Mouse (Mus musculus) hindbrain, embryonic 10.5 days (tissue): ENCODE results near the gene Tmeff1. TPM values are rescaled to one million over a fixed set of nuclear protein-coding genes. Genes with fewer than 3 reads are reported as not detected.

Experiments
- DNase-seq: peaks from one replicate; pipeline ENCODE4 v3.0.0-alpha.2; 2017; ENCODE audit warnings: low spot score
- H3K27ac ChIP-seq: fragments of 300-500 bp; sonication (generic); 2 replicates; pipeline ENCODE4 v1.5.1; 2016; ENCODE audit warnings: mild to moderate bottlenecking, moderate library complexity
- H3K27me3 ChIP-seq: fragments of 300-500 bp; sonication (generic); 2 replicates; pipeline ENCODE4 v1.6.1; 2016; ENCODE audit warnings: mild to moderate bottlenecking; ENCODE audit not compliant: poor library complexity, insufficient read depth, severe bottlenecking
- H3K36me3 ChIP-seq: fragments of 300-500 bp; sonication (generic); 2 replicates; pipeline ENCODE4 v1.6.1; 2016; ENCODE audit warnings: mild to moderate bottlenecking, moderate library complexity
- H3K4me1 ChIP-seq: fragments of 300-500 bp; sonication (generic); replicated peaks from 2 replicates; pipeline ENCODE4 v1.6.1; 2016; ENCODE audit warnings: mild to moderate bottlenecking
- H3K4me3 ChIP-seq: fragments of 300-500 bp; sonication (generic); 2 replicates; pipeline ENCODE4 v1.5.1; 2016; ENCODE audit warnings: mild to moderate bottlenecking, moderate library complexity
- H3K9me3 ChIP-seq: fragments of 300-500 bp; sonication (generic); 2 replicates; pipeline ENCODE4 v1.6.1; 2016; ENCODE audit warnings: mild to moderate bottlenecking, moderate library complexity
- WGBS: fragments of 180-500 bp; shearing (Covaris S2); methylation state at CpG from one replicate; pipeline ENCODE4 v1.1.7; 2016; 5-methylcytosine and 5-hydroxymethylcytosine counted together
- polyA plus RNA-seq: library from polyadenylated mRNA; unstranded; fragments of >200 nt; fragmentation: Nextera tagmentation; extraction: Ambion mirVana; gene quantifications from 2 replicates; pipeline ENCODE4 v1.2.1, GENCODE M21; 2016

Tmeff1 gene
- polyA plus RNA-seq, 1 experiment from 2014 or later = 175 TPM

DNA sequence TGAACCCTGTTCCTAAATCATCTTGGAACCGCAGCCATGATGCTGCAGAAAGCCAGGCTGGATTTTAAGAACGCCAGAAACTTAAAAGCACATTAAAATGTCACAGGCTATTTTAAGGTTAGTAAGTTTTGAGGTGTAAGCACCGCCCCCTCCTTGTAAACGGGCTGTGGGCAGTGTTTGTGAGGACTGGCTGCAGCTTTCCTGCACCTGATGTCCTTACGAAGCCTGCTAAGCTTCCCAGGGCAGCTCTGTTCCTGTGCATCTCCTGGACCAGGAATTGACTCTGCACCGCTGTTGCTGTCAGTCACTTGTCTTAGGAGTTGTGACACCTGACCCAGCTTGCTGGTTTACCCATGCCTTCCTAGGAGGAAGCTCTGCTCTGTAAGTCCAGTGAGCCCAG lies 103.2 kb downstream of the Tmeff1 start:
- Histone ChIP-seq H3K36me3 (no peaks in the 10 kb centered on the region), H3K27me3 (no peaks in the 10 kb centered on the region), H3K9me3 (no peaks in the 10 kb centered on the region), H3K4me1 (peaks cover 14% of the 10 kb centered on the region), H3K4me3 (no peak overlapping the region), H3K27ac (no peak overlapping the region)
- no peak for DNase-seq
- WGBS = 85% methylated on average over 6 of the region's 6 CpGs

GRCm38 (mm10) chr4:48690640-48691039 lies 105.7 kb downstream of the Tmeff1 start:
- H3K27ac ChIP-seq = no peak overlapping the region
- H3K9me3 ChIP-seq = no peaks in the 10 kb centered on the region
- no peaks in the 10 kb centered on the region for H3K36me3 ChIP-seq
- no peak for DNase-seq
- H3K4me1 ChIP-seq = peaks cover 10% of the 10 kb centered on the region; the same call in 1 of the 2 replicates
- WGBS = 86% methylated on average over 9 of the region's 9 CpGs
- H3K27me3 ChIP-seq = no peaks in the 10 kb centered on the region
- H3K4me3 ChIP-seq = no peak overlapping the region

DNA sequence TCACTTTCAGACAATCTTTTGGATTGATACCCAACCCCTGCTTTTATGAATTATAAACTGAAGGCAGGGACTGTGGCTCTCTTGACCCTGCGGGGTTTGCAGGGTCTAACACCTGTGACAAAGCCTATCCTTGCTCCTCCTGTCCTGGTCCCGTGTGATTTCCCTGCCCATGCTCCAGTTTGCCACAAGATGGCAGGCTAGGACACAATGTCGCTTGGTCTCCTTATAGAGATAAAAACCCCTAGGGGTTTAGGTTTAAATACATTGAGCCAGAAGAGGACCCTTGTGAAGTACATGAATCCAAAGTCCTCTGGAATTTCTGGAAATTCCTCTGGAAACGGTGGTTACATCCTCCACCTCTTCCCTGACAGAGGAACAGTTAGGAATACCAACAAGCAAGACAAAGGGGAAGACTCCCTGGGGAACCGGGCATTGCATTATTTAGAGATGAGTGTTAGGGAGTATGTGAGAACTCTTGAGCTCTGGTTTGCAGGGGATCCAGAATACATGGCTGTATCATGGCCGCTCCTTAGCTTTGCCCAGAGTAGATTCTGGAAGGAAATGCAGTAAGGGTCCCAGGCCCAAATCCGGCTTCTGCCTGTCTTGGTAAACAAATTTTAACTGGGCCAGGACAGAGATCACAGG lies 106.9 kb downstream of the Tmeff1 start:
- H3K36me3 ChIP-seq = no peaks in the 10 kb centered on the region
- H3K4me3 ChIP-seq = no peak overlapping the region
- WGBS = 52% methylated on average over 7 of the region's 7 CpGs
- no peak overlapping the region for H3K27ac ChIP-seq
- H3K4me1 ChIP-seq = peaks cover 10% of the 10 kb centered on the region; the same call in 1 of the 2 replicates
- no peaks in the 10 kb centered on the region for H3K27me3 ChIP-seq
- DNase-seq = peak; percentile 62
- H3K9me3 ChIP-seq = no peaks in the 10 kb centered on the region

GRCm38 (mm10) chr4:48692736-48693292 lies 107.8 kb downstream of the Tmeff1 start:
- Histone ChIP-seq H3K9me3 (no peaks in the 10 kb centered on the region), H3K27ac (no peak overlapping the region), H3K4me1 (peaks cover 10% of the 10 kb centered on the region; the same call in 1 of the 2 replicates), H3K4me3 (no peak overlapping the region), H3K27me3 (no peaks in the 10 kb centered on the region), H3K36me3 (no peaks in the 10 kb centered on the region)
- no peak for DNase-seq
- WGBS = 67% methylated on average over 9 of the region's 9 CpGs

- Histone ChIP-seq H3K27ac (no peak overlapping the region), H3K36me3 (no peaks in the 10 kb centered on the region), H3K27me3 (no peaks in the 10 kb centered on the region), H3K9me3 (no peaks in the 10 kb centered on the region), H3K4me1 (peaks cover 10% of the 10 kb centered on the region; the same call in 1 of the 2 replicates), H3K4me3 (no peak overlapping the region)
- WGBS = 83% methylated on average over 3 of the region's 3 CpGs
- no peak for DNase-seq
Measured at GRCm38 (mm10) chr4:48696706-48697105, 111.7 kb downstream of the Tmeff1 start.

- no peaks in the 10 kb centered on the region for H3K27me3 ChIP-seq
- no peaks in the 10 kb centered on the region for H3K9me3 ChIP-seq
- no peak overlapping the region for H3K27ac ChIP-seq
- H3K36me3 ChIP-seq = no peaks in the 10 kb centered on the region
- no peak for DNase-seq
- H3K4me1 ChIP-seq = peaks cover 6% of the 10 kb centered on the region; the same call in 1 of the 2 replicates
- WGBS = 53% methylated on average over 11 of the region's 11 CpGs
- H3K4me3 ChIP-seq = no peak overlapping the region
Measured at GRCm38 (mm10) chr4:48697302-48697701, 112.3 kb downstream of the Tmeff1 start.

Other genes starting within 250 kb of the Tmeff1 start
- gene Tex10, start 111.7 kb upstream of the Tmeff1 start, polyA plus RNA-seq = 59.3 and 70.6 TPM in 2 replicates
- gene Msantd3, start 45.2 kb upstream of the Tmeff1 start, polyA plus RNA-seq = 59.6 and 63.2 TPM in 2 replicates
- 0.93 and 1.7 TPM in 2 replicates for gene Cavin4, start 78.3 kb downstream of the Tmeff1 start, polyA plus RNA-seq